Comparison of ENCODE assay signal across 23 mouse cellular contexts in genomic region chr2:90619648-90620047, GRCm38 (mm10). TPM values are rescaled to one million over a fixed set of nuclear protein-coding genes. Genes with fewer than 3 reads are reported as not detected.
DNase-seq lines count a peak whose midpoint lies in the region; ATAC-seq and TF ChIP-seq lines count a peak whose summit lies in the region.
"Had no signal": no experiment of that assay in that cellular context is flagged by ENCODE, and none has a peak within 500 bp of the region (broad histone marks: within the 10 kb centered on the region; RNA-seq: fewer than 3 reads in every experiment).

No protein-coding gene starts in this region.

- H3K4me2 ChIP-seq in limb, embryonic 11.5 days (ENCODE audit: low read depth, severe bottlenecking), result no peak overlapping the region
- H3K4me2 ChIP-seq in intestine, embryonic 16.5 days (ENCODE audit: low read depth, low read length), result no peak overlapping the region
- H3K4me2 ChIP-seq: embryonic facial prominence, embryonic 13.5 days; embryonic facial prominence, embryonic 15.5 days; forebrain, embryonic 12.5 days had no signal

- ATAC-seq in limb, embryonic 11.5 days (ENCODE audit: insufficient number of reproducible peaks, low FRiP score, low TSS enrichment, low read depth), result no peak
- peak; percentile 58; the same call in 1 of the 2 replicates for ATAC-seq in intestine, embryonic 16.5 days
- ATAC-seq: activated CD4-positive, CD25-positive, alpha-beta regulatory T cell, adult 4 months; forebrain, embryonic 14.5 days; forebrain, embryonic 16.5 days; Patski had no signal

- TF ChIP-seq POLR2A in small intestine, adult 2 months (IDR thresholded peaks at IDR 0.05; ENCODE audit: low read depth, low read length), result no peak

- TF ChIP-seq CTCF in small intestine, adult 2 months (IDR thresholded peaks at IDR 0.05; ENCODE audit: extremely low read depth, insufficient read length, insufficient replicate concordance, low read depth, low read length), result no peak

- no peak overlapping the region for H3K4me3 ChIP-seq in limb, embryonic 11.5 days (ENCODE audit: low read depth, low read length)
- H3K4me3 ChIP-seq in limb, embryonic 10.5 days, result no peak overlapping the region
- H3K4me3 ChIP-seq in intestine, embryonic 16.5 days (ENCODE audit: low read length), result no peak overlapping the region
- H3K4me3 ChIP-seq in small intestine, adult 2 months (ENCODE audit: low read depth, low read length), result no peak overlapping the region
- H3K4me3 ChIP-seq: embryonic facial prominence, embryonic 13.5 days; embryonic facial prominence, embryonic 15.5 days; erythroblast, embryonic 14.5 days; forebrain, embryonic 10.5 days; forebrain, embryonic 12.5 days had no signal

- H3K9ac ChIP-seq in limb, embryonic 11.5 days (ENCODE audit: low read length), result no peak overlapping the region
- no peak overlapping the region for H3K9ac ChIP-seq in intestine, embryonic 16.5 days (ENCODE audit: low read depth, low read length)
- H3K9ac ChIP-seq: embryonic facial prominence, embryonic 13.5 days; embryonic facial prominence, embryonic 15.5 days; forebrain, embryonic 12.5 days had no signal

- no peaks in the 10 kb centered on the region for H3K36me3 ChIP-seq in limb, embryonic 11.5 days (ENCODE audit: control insufficient read depth, insufficient read depth, low read length)
- H3K36me3 ChIP-seq in limb, embryonic 10.5 days, result no peaks in the 10 kb centered on the region
- H3K36me3 ChIP-seq in intestine, embryonic 16.5 days (ENCODE audit: control insufficient read depth, insufficient read depth, low read length), result no peaks in the 10 kb centered on the region
- no peaks in the 10 kb centered on the region for H3K36me3 ChIP-seq in small intestine, adult 2 months (ENCODE audit: control insufficient read depth, insufficient read depth, low read length)
- H3K36me3 ChIP-seq: embryonic facial prominence, embryonic 13.5 days; embryonic facial prominence, embryonic 15.5 days; forebrain, embryonic 10.5 days; forebrain, embryonic 12.5 days had no signal

- intact Hi-C loops in heart, postnatal 14 days (cut with DNase I), result no loop called here

- peak; percentile 14 for DNase-seq in limb, embryonic 11.5 days (ENCODE audit: low spot score)
- no peak for DNase-seq in limb, embryonic 10.5 days (ENCODE audit: low spot score)
- no peak for DNase-seq in adrenal gland, adult 8-10 months
- DNase-seq in heart, postnatal 14 days, result no peak
- DNase-seq: adrenal gland, postnatal 10 days; cerebellum, adult 11 months; cerebellum, adult 18-20 months; cerebellum, adult 8-10 months; cerebellum, adult 9-11 months; cerebellum, postnatal 14 days; cerebellum, postnatal 36 days; embryo, embryonic 11 days had no signal

- H3K27me3 ChIP-seq in limb, embryonic 11.5 days (ENCODE audit: control insufficient read depth, insufficient read depth, low read length), result no peaks in the 10 kb centered on the region
- no peaks in the 10 kb centered on the region for H3K27me3 ChIP-seq in limb, embryonic 10.5 days (ENCODE audit: low read depth, poor library complexity, severe bottlenecking)
- H3K27me3 ChIP-seq in intestine, embryonic 16.5 days (replicated peaks; ENCODE audit: control insufficient read depth, insufficient read depth, low read length), result no peaks in the 10 kb centered on the region
- no peaks in the 10 kb centered on the region for H3K27me3 ChIP-seq in small intestine, adult 2 months (ENCODE audit: control insufficient read depth, insufficient read depth, low read length)
- H3K27me3 ChIP-seq: embryonic facial prominence, embryonic 13.5 days; forebrain, embryonic 12.5 days; Patski had no signal

- H3K27ac ChIP-seq in limb, embryonic 11.5 days (replicated peaks; ENCODE audit: low read depth, low read length), result no peak overlapping the region
- H3K27ac ChIP-seq in limb, embryonic 10.5 days, result no peak overlapping the region
- no peak overlapping the region for H3K27ac ChIP-seq in intestine, embryonic 16.5 days (ENCODE audit: low read length)
- H3K27ac ChIP-seq in small intestine, adult 2 months (ENCODE audit: insufficient read depth, low read depth, low read length), result peak overlapping the region; percentile 21
- H3K27ac ChIP-seq: embryonic facial prominence, embryonic 13.5 days; embryonic facial prominence, embryonic 15.5 days; forebrain, embryonic 10.5 days; forebrain, embryonic 12.5 days had no signal

- no peaks in the 10 kb centered on the region for H3K9me3 ChIP-seq in limb, embryonic 11.5 days (ENCODE audit: control insufficient read depth, low read length)
- H3K9me3 ChIP-seq in limb, embryonic 10.5 days (replicated peaks), result no peaks in the 10 kb centered on the region
- no peaks in the 10 kb centered on the region for H3K9me3 ChIP-seq in intestine, embryonic 16.5 days (ENCODE audit: control insufficient read depth, low read length)
- H3K9me3 ChIP-seq: embryonic facial prominence, embryonic 13.5 days; embryonic facial prominence, embryonic 15.5 days; forebrain, embryonic 10.5 days; forebrain, embryonic 12.5 days had no signal

- H3K4me1 ChIP-seq in limb, embryonic 11.5 days (ENCODE audit: control insufficient read depth, insufficient read depth, low read length), result no peaks in the 10 kb centered on the region
- no peaks in the 10 kb centered on the region for H3K4me1 ChIP-seq in limb, embryonic 10.5 days
- peaks cover 6% of the 10 kb centered on the region; the same call in 1 of the 2 replicates for H3K4me1 ChIP-seq in intestine, embryonic 16.5 days (ENCODE audit: control insufficient read depth, insufficient read depth, low read length)
- peaks cover 13% of the 10 kb centered on the region; the same call in 1 of the 2 replicates for H3K4me1 ChIP-seq in small intestine, adult 2 months (ENCODE audit: control insufficient read depth, insufficient read depth, insufficient read length, low read length)
- H3K4me1 ChIP-seq: embryonic facial prominence, embryonic 15.5 days; forebrain, embryonic 12.5 days had no signal

- 47% methylated on average over 2 of the region's 2 CpGs for WGBS in limb, embryonic 11.5 days
- WGBS in limb, embryonic 10.5 days, result 53% methylated on average over 2 of the region's 2 CpGs
- WGBS in intestine, embryonic 16.5 days, result 46% methylated on average over 2 of the region's 2 CpGs
- WGBS in small intestine, adult 2 months, result 41% methylated on average over 2 of the region's 2 CpGs

RNA-seq across cellular contexts. Expression of gene Ptprj, which starts 39.2 kb away (rescaled TPM):
- 1.4 TPM in 2 replicates for polyA plus RNA-seq in limb, embryonic 11.5 days (2014; fragmentation: Nextera tagmentation; extraction: Ambion mirVana)
- 1.0 and 1.3 TPM in 2 replicates for polyA plus RNA-seq in limb, embryonic 10.5 days (2016; fragmentation: Nextera tagmentation; extraction: Ambion mirVana)
- polyA plus RNA-seq in intestine, embryonic 16.5 days (2015; fragmentation: Nextera tagmentation; extraction: Ambion mirVana), result 3.5 TPM in 2 replicates
- 3.4 and 7.3 TPM in 2 replicates for polyA plus RNA-seq in small intestine, adult 2 months (2012; rRNA removed)
- 10 to 100 TPM; 13.5 to 33.1 (median 23.3) TPM for total RNA-seq in adrenal gland, adult 8-10 months (2022)
- total RNA-seq in heart, postnatal 14 days (2021), result 1 to 10 TPM; 9.0 to 9.1 TPM
- polyA plus RNA-seq: erythroblast, embryonic 14.5 days had no signal

RNA-seq across cellular contexts. Expression of gene Nup160, which starts 57.4 kb away (rescaled TPM):
- polyA plus RNA-seq in limb, embryonic 11.5 days (2014; fragmentation: Nextera tagmentation; extraction: Ambion mirVana), result 66.2 and 74.0 TPM in 2 replicates
- polyA plus RNA-seq in limb, embryonic 10.5 days (2016; fragmentation: Nextera tagmentation; extraction: Ambion mirVana), result 70.8 and 79.1 TPM in 2 replicates
- polyA plus RNA-seq in intestine, embryonic 16.5 days (2015; fragmentation: Nextera tagmentation; extraction: Ambion mirVana), result 34.2 and 36.1 TPM in 2 replicates
- 1.8 and 3.5 TPM in 2 replicates for polyA plus RNA-seq in small intestine, adult 2 months (2012; rRNA removed)
- 10 to 100 TPM; 19.8 to 33.5 (median 23.4) TPM for total RNA-seq in adrenal gland, adult 8-10 months (2022)
- 10 to 100 TPM; 10.3 to 19.3 TPM for total RNA-seq in heart, postnatal 14 days (2021)
